In the genomic region with DNA sequence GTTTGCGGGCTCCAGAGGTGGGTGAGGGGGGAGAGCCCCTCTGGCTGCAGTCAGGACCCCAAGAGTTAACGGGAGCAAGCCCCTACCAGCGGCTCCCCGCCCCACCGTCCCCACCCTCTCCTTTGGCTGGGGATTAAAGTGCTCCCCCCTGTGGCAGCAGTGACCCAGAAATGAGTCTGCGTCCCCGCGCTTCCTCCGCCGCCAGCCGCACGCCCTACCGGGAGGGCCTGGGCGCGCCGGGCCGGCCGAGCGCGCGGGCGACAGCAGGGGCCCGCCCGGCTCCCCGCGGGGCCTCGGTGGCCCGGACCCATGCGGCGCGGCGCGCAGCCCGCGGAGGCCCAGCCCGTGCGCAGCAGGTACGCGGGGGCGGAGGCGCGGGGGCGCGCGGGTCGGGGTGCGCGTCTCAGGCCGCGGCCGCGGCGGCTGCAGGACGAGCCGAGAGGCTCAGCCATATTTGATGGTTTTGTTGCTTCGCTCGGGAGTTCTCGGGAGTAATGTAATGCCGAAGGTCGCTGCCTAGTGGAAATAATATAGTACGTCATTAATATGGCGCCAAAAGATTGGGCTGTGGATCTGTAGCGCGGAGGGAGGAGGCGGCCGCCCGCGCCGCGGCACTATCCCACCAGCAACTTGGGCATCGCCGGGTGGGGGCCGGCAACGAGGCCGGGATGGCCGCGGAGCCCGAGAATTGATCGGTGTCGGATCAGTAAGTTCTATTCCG, we compare ENCODE assay signal across 8 mouse cellular contexts. TPM values are rescaled to one million over a fixed set of nuclear protein-coding genes. Genes with fewer than 3 reads are reported as not detected.
A peak's percentile ranks its signal among the peaks of the same experiment; 100 is the strongest.
DNase-seq lines count a peak whose midpoint lies in the region; ATAC-seq and TF ChIP-seq lines count a peak whose summit lies in the region.

No protein-coding gene starts in this region.

- H3K4me2 ChIP-seq in forebrain, embryonic 11.5 days (ENCODE audit: low read depth, low read length, severe bottlenecking): peak overlapping the region; percentile 80
- peak overlapping the region; percentile 97 for H3K4me2 ChIP-seq in heart, embryonic 16.5 days (ENCODE audit: low read depth, low read length)
- H3K4me2 ChIP-seq in liver, embryonic 15.5 days: peak overlapping the region; percentile 98
- H3K4me2 ChIP-seq in neural tube, embryonic 12.5 days (replicated peaks): peak overlapping the region; percentile 89
- peak overlapping the region; percentile 95 for H3K4me2 ChIP-seq in stomach, postnatal 0 days (replicated peaks; ENCODE audit: low read depth)

- DNase-seq in c-Kit-positive CD71-negative TER-119-negative erythroid progenitor cells, embryonic 14.5 days (ENCODE audit: low read depth): peak; percentile 69
- DNase-seq in forebrain, embryonic 11.5 days (ENCODE audit: low spot score): peak; percentile 92
- DNase-seq in kidney, postnatal 36 days: peak; percentile 81 to 91
- DNase-seq in stomach, postnatal 0 days (ENCODE audit: low spot score): peak; percentile 84

- no peak for TF ChIP-seq EP300 in stomach, postnatal 0 days (optimal IDR thresholded peaks at IDR 0.05)

- no peaks in the 10 kb centered on the region for H3K27me3 ChIP-seq in forebrain, embryonic 11.5 days (ENCODE audit: control insufficient read depth, insufficient read depth, low read length)
- no peaks in the 10 kb centered on the region for H3K27me3 ChIP-seq in heart, embryonic 16.5 days (ENCODE audit: control insufficient read depth, insufficient read depth, low read length)
- no peaks in the 10 kb centered on the region for H3K27me3 ChIP-seq in liver, embryonic 15.5 days
- no peaks in the 10 kb centered on the region for H3K27me3 ChIP-seq in neural tube, embryonic 12.5 days (replicated peaks)
- H3K27me3 ChIP-seq in stomach, postnatal 0 days (ENCODE audit: control insufficient read depth, insufficient read depth, low read length): no peaks in the 10 kb centered on the region

- H3K27ac ChIP-seq in forebrain, embryonic 11.5 days (ENCODE audit: low read depth, low read length): peak overlapping the region; percentile 72
- peak overlapping the region; percentile 96 for H3K27ac ChIP-seq in heart, embryonic 16.5 days (ENCODE audit: low read length)
- H3K27ac ChIP-seq in liver, embryonic 15.5 days (replicated peaks): peak overlapping the region; percentile 95
- peak overlapping the region; percentile 75 for H3K27ac ChIP-seq in neural tube, embryonic 12.5 days
- peak overlapping the region; percentile 96 for H3K27ac ChIP-seq in stomach, postnatal 0 days (replicated peaks)

- H3K4me1 ChIP-seq in forebrain, embryonic 11.5 days (replicated peaks; ENCODE audit: control insufficient read depth, insufficient read depth, low read length): no peaks in the 10 kb centered on the region
- peaks cover 11% of the 10 kb centered on the region for H3K4me1 ChIP-seq in heart, embryonic 16.5 days (ENCODE audit: control insufficient read depth, insufficient read depth, low read length)
- H3K4me1 ChIP-seq in liver, embryonic 15.5 days (replicated peaks): peaks cover 44% of the 10 kb centered on the region
- H3K4me1 ChIP-seq in neural tube, embryonic 12.5 days: peaks cover 13% of the 10 kb centered on the region
- no peaks in the 10 kb centered on the region for H3K4me1 ChIP-seq in stomach, postnatal 0 days (replicated peaks; ENCODE audit: control insufficient read depth, insufficient read depth)

- H3K9ac ChIP-seq in forebrain, embryonic 11.5 days (ENCODE audit: low read length): peak overlapping the region; percentile 96
- peak overlapping the region; percentile 88 for H3K9ac ChIP-seq in heart, embryonic 16.5 days (ENCODE audit: low read length)
- peak overlapping the region; percentile 92 for H3K9ac ChIP-seq in liver, embryonic 15.5 days
- H3K9ac ChIP-seq in neural tube, embryonic 12.5 days: peak overlapping the region; percentile 65
- H3K9ac ChIP-seq in stomach, postnatal 0 days (ENCODE audit: low read length): peak overlapping the region; percentile 86

- H3K36me3 ChIP-seq in forebrain, embryonic 11.5 days (ENCODE audit: control insufficient read depth, insufficient read depth, low read length): no peaks in the 10 kb centered on the region
- no peaks in the 10 kb centered on the region for H3K36me3 ChIP-seq in heart, embryonic 16.5 days (ENCODE audit: control insufficient read depth, insufficient read depth)
- no peaks in the 10 kb centered on the region for H3K36me3 ChIP-seq in liver, embryonic 15.5 days (replicated peaks)
- H3K36me3 ChIP-seq in neural tube, embryonic 12.5 days: no peaks in the 10 kb centered on the region
- no peaks in the 10 kb centered on the region for H3K36me3 ChIP-seq in stomach, postnatal 0 days (ENCODE audit: control insufficient read depth, insufficient read depth, low read length)

- H3K4me3 ChIP-seq in forebrain, embryonic 11.5 days (ENCODE audit: low read depth, low read length): peak overlapping the region; percentile 72
- H3K4me3 ChIP-seq in heart, embryonic 16.5 days (ENCODE audit: low read length): peak overlapping the region; percentile 72
- H3K4me3 ChIP-seq in liver, embryonic 15.5 days (replicated peaks): peak overlapping the region; percentile 83
- peak overlapping the region; percentile 70 for H3K4me3 ChIP-seq in neural tube, embryonic 12.5 days
- H3K4me3 ChIP-seq in stomach, postnatal 0 days (ENCODE audit: low read depth, low read length): peak overlapping the region; percentile 77

- peak; percentile 75 for TF ChIP-seq CTCF in stomach, postnatal 0 days (IDR thresholded peaks at IDR 0.05; ENCODE audit: low read depth)

- 0% methylated on average over 80 of the region's 81 CpGs for WGBS in forebrain, embryonic 11.5 days
- WGBS in heart, embryonic 16.5 days: under 1% methylated on average over 81 of the region's 81 CpGs
- WGBS in liver, embryonic 15.5 days (ENCODE audit: insufficient replicate concordance): under 1% methylated on average over 73 of the region's 81 CpGs
- WGBS in neural tube, embryonic 12.5 days: under 1% methylated on average over 81 of the region's 81 CpGs
- under 1% methylated on average over 44 of the region's 81 CpGs for WGBS in stomach, postnatal 0 days

- ATAC-seq in CD4-positive, CD25-positive, alpha-beta regulatory T cell, adult 4 months: peak; percentile 44
- ATAC-seq in forebrain, embryonic 11.5 days (replicated peaks; ENCODE audit: low FRiP score): peak; percentile 48
- ATAC-seq in heart, embryonic 16.5 days (replicated peaks; ENCODE audit: extremely low read depth, insufficient read depth, low FRiP score): peak; percentile 69
- peak; percentile 67 for ATAC-seq in liver, embryonic 15.5 days (ENCODE audit: insufficient read depth)
- ATAC-seq in neural tube, embryonic 12.5 days (ENCODE audit: low FRiP score, low read depth): peak; percentile 55
- peak; percentile 77 for ATAC-seq in stomach, postnatal 0 days (ENCODE audit: low FRiP score, low TSS enrichment)

- H3K9me3 ChIP-seq in forebrain, embryonic 11.5 days (ENCODE audit: control insufficient read depth, low read length): no peaks in the 10 kb centered on the region
- H3K9me3 ChIP-seq in heart, embryonic 16.5 days (replicated peaks; ENCODE audit: control insufficient read depth, low read length): no peaks in the 10 kb centered on the region
- H3K9me3 ChIP-seq in liver, embryonic 15.5 days (replicated peaks): no peaks in the 10 kb centered on the region
- no peaks in the 10 kb centered on the region for H3K9me3 ChIP-seq in neural tube, embryonic 12.5 days
- no peaks in the 10 kb centered on the region for H3K9me3 ChIP-seq in stomach, postnatal 0 days (ENCODE audit: control insufficient read depth, low read length)

RNA-seq across cellular contexts. Expression of gene Jade1, which starts 7.8 kb away (rescaled TPM):
- polyA plus RNA-seq in CD4-positive, CD25-positive, alpha-beta regulatory T cell, adult 4 months (2017; shearing (Covaris generic)): 10 to 100 TPM in 1 of 2 experiments, 1 to 10 TPM in 1; 9.9 to 10.1 TPM
- polyA plus RNA-seq in forebrain, embryonic 11.5 days (2014; fragmentation: Nextera tagmentation; extraction: Ambion mirVana): 22.4 and 24.1 TPM in 2 replicates
- polyA plus RNA-seq in heart, embryonic 16.5 days (2015; fragmentation: Nextera tagmentation; extraction: Ambion mirVana): 13.4 and 14.8 TPM in 2 replicates
- polyA plus RNA-seq in liver, embryonic 15.5 days (2015; fragmentation: Nextera tagmentation; extraction: Ambion mirVana): 8.0 and 8.8 TPM in 2 replicates
- polyA plus RNA-seq in neural tube, embryonic 12.5 days (2016; fragmentation: Nextera tagmentation; extraction: Ambion mirVana): 14.0 and 14.4 TPM in 2 replicates
- 7.6 and 9.0 TPM in 2 replicates for polyA plus RNA-seq in stomach, postnatal 0 days (2015; fragmentation: Nextera tagmentation; extraction: Ambion mirVana)

Comparison
In these comparisons a context has a peak if more than half of its experiments do, and no peak if none do; other contexts are left out.
1. Peak in every context shown above with its lines: DNase-seq, ATAC-seq, H3K4me3 ChIP-seq and H3K27ac ChIP-seq.